Comparison of ENCODE assay signal across 8 mouse cellular contexts in genomic region chr8:110071600-110071999, GRCm38 (mm10). TPM values are rescaled to one million over a fixed set of nuclear protein-coding genes. Genes with fewer than 3 reads are reported as not detected.
DNase-seq lines count a peak whose midpoint lies in the region; ATAC-seq and TF ChIP-seq lines count a peak whose summit lies in the region.

No protein-coding gene starts in this region.

- 16% methylated on average over 9 of the region's 9 CpGs for WGBS in intestine, embryonic 15.5 days
- 17% methylated on average over 9 of the region's 9 CpGs for whole genome bisulfite sequencing in olfactory bulb, adult 2 months

- H3K4me2 ChIP-seq in intestine, embryonic 15.5 days (replicated peaks): no peak overlapping the region

- H3K4me1 ChIP-seq in bone marrow macrophage, adult 2 months (ENCODE audit: control insufficient read depth, insufficient read depth, low read length): no peaks in the 10 kb centered on the region
- H3K4me1 ChIP-seq in embryonic fibroblast, embryonic 13.5 days (ENCODE audit: control insufficient read depth, insufficient read depth, low read length): no peaks in the 10 kb centered on the region
- H3K4me1 ChIP-seq in intestine, embryonic 15.5 days (replicated peaks): no peaks in the 10 kb centered on the region
- no peaks in the 10 kb centered on the region for H3K4me1 ChIP-seq in olfactory bulb, adult 2 months (ENCODE audit: control insufficient read depth, insufficient read depth, low read length)

- peak; percentile 77 for ATAC-seq in intestine, embryonic 15.5 days
- no peak for ATAC-seq in activated CD4-positive, CD25-positive, alpha-beta regulatory T cell, adult 4 months

- H3K36me3 ChIP-seq in intestine, embryonic 15.5 days: no peaks in the 10 kb centered on the region

- H3K4me3 ChIP-seq in bone marrow macrophage, adult 2 months (ENCODE audit: insufficient read depth, low read length): no peak overlapping the region
- H3K4me3 ChIP-seq in embryonic fibroblast, embryonic 13.5 days (ENCODE audit: insufficient read depth, low read length): no peak overlapping the region
- H3K4me3 ChIP-seq in intestine, embryonic 15.5 days (replicated peaks): no peak overlapping the region
- no peak overlapping the region for H3K4me3 ChIP-seq in olfactory bulb, adult 2 months (ENCODE audit: insufficient read depth, low read depth, low read length)

- TF ChIP-seq CTCF in bone marrow macrophage, adult 2 months (IDR thresholded peaks at IDR 0.05; ENCODE audit: low read depth, low read length): peak; percentile 76
- TF ChIP-seq CTCF in embryonic fibroblast, embryonic 13.5 days (IDR thresholded peaks at IDR 0.05; ENCODE audit: borderline replicate concordance, insufficient read depth, low read length): peak; percentile 94
- TF ChIP-seq CTCF in olfactory bulb, adult 2 months (IDR thresholded peaks at IDR 0.05; ENCODE audit: insufficient read depth, low read depth, low read length): peak; percentile 83

- intact Hi-C loops in left cerebral cortex, postnatal 4 days (cut with DNase I): loop anchor here (2.0 kb wide), 1 partner anchor 101 kb away; no protein-coding TSS in a partner anchor

- H3K9ac ChIP-seq in intestine, embryonic 15.5 days: no peak overlapping the region

- no peak for TF ChIP-seq POLR2A in bone marrow macrophage, adult 2 months (IDR thresholded peaks at IDR 0.05; ENCODE audit: borderline replicate concordance, low read depth, low read length)
- no peak for TF ChIP-seq POLR2A in embryonic fibroblast, embryonic 13.5 days (IDR thresholded peaks at IDR 0.05; ENCODE audit: low read depth, low read length)
- no peak for TF ChIP-seq POLR2A in olfactory bulb, adult 2 months (IDR thresholded peaks at IDR 0.05; ENCODE audit: insufficient read depth, low read depth, low read length)

- no peaks in the 10 kb centered on the region for H3K27me3 ChIP-seq in intestine, embryonic 15.5 days (replicated peaks)

- peak; percentile 34 for DNase-seq in urinary bladder, adult 2 months (ENCODE audit: low spot score)
- no peak for DNase-seq in urinary bladder, postnatal 4 days (ENCODE audit: low spot score in 2 of 2)
- peak; percentile 77 for DNase-seq in left cerebral cortex, postnatal 4 days

- H3K27ac ChIP-seq in bone marrow macrophage, adult 2 months (ENCODE audit: insufficient read depth, low read depth, low read length): no peak overlapping the region
- no peak overlapping the region for H3K27ac ChIP-seq in embryonic fibroblast, embryonic 13.5 days (ENCODE audit: insufficient read depth, low read length)
- no peak overlapping the region for H3K27ac ChIP-seq in intestine, embryonic 15.5 days
- no peak overlapping the region for H3K27ac ChIP-seq in olfactory bulb, adult 2 months (ENCODE audit: insufficient read depth, low read depth, low read length)

- no peaks in the 10 kb centered on the region for H3K9me3 ChIP-seq in intestine, embryonic 15.5 days

RNA-seq across cellular contexts. Expression of gene Zfp612, which starts 7.9 kb away (rescaled TPM):
- 6.7 and 8.3 TPM in 2 replicates for polyA plus RNA-seq in urinary bladder, adult 2 months (2012; rRNA removed)
- not detected in 2 replicates for polyA plus RNA-seq in bone marrow macrophage, adult 2 months (2012; ENCODE audit: insufficient read depth, insufficient read length, missing spikeins)
- polyA plus RNA-seq in embryonic fibroblast, embryonic 13.5 days (2011; ENCODE audit: insufficient read length, low read depth, missing spikeins): 2.3 and 2.8 TPM in 2 replicates
- 5.1 TPM in 2 replicates for polyA plus RNA-seq in intestine, embryonic 15.5 days (2015; fragmentation: Nextera tagmentation; extraction: Ambion mirVana)
- total RNA-seq in left cerebral cortex, postnatal 4 days (2021): 10 to 100 TPM; 16.4 to 17.3 TPM
- not detected in 2 replicates for polyA plus RNA-seq in olfactory bulb, adult 2 months (2012; ENCODE audit: insufficient read depth, insufficient read length, low replicate concordance, missing spikeins)
- polyA plus RNA-seq in activated CD4-positive, CD25-positive, alpha-beta regulatory T cell, adult 4 months (2017; shearing (Covaris generic)): 1 to 10 TPM; 1.3 to 1.7 TPM

RNA-seq across cellular contexts. Expression of gene Gm21964, which starts 29.4 kb away (rescaled TPM):
- polyA plus RNA-seq in urinary bladder, adult 2 months (2012; rRNA removed): not detected in 2 replicates
- not detected in 2 replicates for polyA plus RNA-seq in bone marrow macrophage, adult 2 months (2012; ENCODE audit: insufficient read depth, insufficient read length, missing spikeins)
- not detected in 2 replicates for polyA plus RNA-seq in embryonic fibroblast, embryonic 13.5 days (2011; ENCODE audit: insufficient read length, low read depth, missing spikeins)
- polyA plus RNA-seq in intestine, embryonic 15.5 days (2015; fragmentation: Nextera tagmentation; extraction: Ambion mirVana): not detected in 2 replicates
- total RNA-seq in left cerebral cortex, postnatal 4 days (2021): not detected
- polyA plus RNA-seq in olfactory bulb, adult 2 months (2012; ENCODE audit: insufficient read depth, insufficient read length, low replicate concordance, missing spikeins): not detected in 2 replicates
- polyA plus RNA-seq in activated CD4-positive, CD25-positive, alpha-beta regulatory T cell, adult 4 months (2017; shearing (Covaris generic)): not detected

RNA-seq across cellular contexts. Expression of gene Gm17720, which starts 31.0 kb away (rescaled TPM):
- polyA plus RNA-seq in urinary bladder, adult 2 months (2012; rRNA removed): not detected in 2 replicates
- not detected in 2 replicates for polyA plus RNA-seq in bone marrow macrophage, adult 2 months (2012; ENCODE audit: insufficient read depth, insufficient read length, missing spikeins)
- not detected in 2 replicates for polyA plus RNA-seq in embryonic fibroblast, embryonic 13.5 days (2011; ENCODE audit: insufficient read length, low read depth, missing spikeins)
- not detected in 2 replicates for polyA plus RNA-seq in intestine, embryonic 15.5 days (2015; fragmentation: Nextera tagmentation; extraction: Ambion mirVana)
- total RNA-seq in left cerebral cortex, postnatal 4 days (2021): not detected
- not detected in 2 replicates for polyA plus RNA-seq in olfactory bulb, adult 2 months (2012; ENCODE audit: insufficient read depth, insufficient read length, low replicate concordance, missing spikeins)
- not detected for polyA plus RNA-seq in activated CD4-positive, CD25-positive, alpha-beta regulatory T cell, adult 4 months (2017; shearing (Covaris generic))

RNA-seq across cellular contexts. Expression of gene Chst4, which starts 32.1 kb away (rescaled TPM):
- 0.86 and 2.1 TPM in 2 replicates for polyA plus RNA-seq in urinary bladder, adult 2 months (2012; rRNA removed)
- polyA plus RNA-seq in bone marrow macrophage, adult 2 months (2012; ENCODE audit: insufficient read depth, insufficient read length, missing spikeins): not detected in 2 replicates
- polyA plus RNA-seq in embryonic fibroblast, embryonic 13.5 days (2011; ENCODE audit: insufficient read length, low read depth, missing spikeins): not detected in 2 replicates
- polyA plus RNA-seq in intestine, embryonic 15.5 days (2015; fragmentation: Nextera tagmentation; extraction: Ambion mirVana): 2.5 and 2.6 TPM in 2 replicates
- total RNA-seq in left cerebral cortex, postnatal 4 days (2021): not detected
- not detected in 2 replicates for polyA plus RNA-seq in olfactory bulb, adult 2 months (2012; ENCODE audit: insufficient read depth, insufficient read length, low replicate concordance, missing spikeins)
- not detected for polyA plus RNA-seq in activated CD4-positive, CD25-positive, alpha-beta regulatory T cell, adult 4 months (2017; shearing (Covaris generic))

Comparison
In these comparisons a context has a peak if more than half of its experiments do, and no peak if none do; other contexts are left out.
1. DNase-seq: peak in urinary bladder, adult 2 months (single experiment) and left cerebral cortex, postnatal 4 days (single experiment); none in urinary bladder, postnatal 4 days (0 of 2).
2. Peak in every context shown above with its lines, with median percentiles within 50 percentile points of each other: CTCF ChIP-seq.